Mouse (Mus musculus): ENCODE results near the gene Zfp335. TPM values are rescaled to one million over a fixed set of nuclear protein-coding genes. Genes with fewer than 3 reads are reported as not detected.

Gene Zfp335
- total RNA-seq (2021), result 10 to 100 TPM; 24.0 to 24.1 TPM
- long read RNA-seq, full-length matches to known transcripts, result 3 of 16 reads
- long read RNA-seq, partial matches to known transcripts, result 8 of 16 reads
- long read RNA-seq, other reads (novel, unspliced or antisense), result 5 of 16 reads

- DNase-seq (ENCODE audit: low spot score in 2 of 2), result peak; percentile 91 to 94
These were observed at the start of gene Zfp335 for GRCm38 (mm10) chr2:164911086-164912048. Gene Zfp335 (minus strand): TSS chr2:164911757.

GRCm38 (mm10) chr2:164960716-164961441, 49.3 kb upstream of the Zfp335 start, which contains the start of gene Slc12a5:
Gene Slc12a5 (plus strand): TSS chr2:164960802.
- peak; percentile 63 to 73 for DNase-seq (ENCODE audit: low spot score in 2 of 2)

- DNase-seq (ENCODE audit: low spot score in 2 of 2), result no peak
These were observed 46.2 kb upstream of the Zfp335 start for GRCm38 (mm10) chr2:164957548-164958315.

GRCm38 (mm10) chr2:164956195-164956594, 44.6 kb upstream of the Zfp335 start:
- no peak for DNase-seq (ENCODE audit: low spot score in 2 of 2)

DNA sequence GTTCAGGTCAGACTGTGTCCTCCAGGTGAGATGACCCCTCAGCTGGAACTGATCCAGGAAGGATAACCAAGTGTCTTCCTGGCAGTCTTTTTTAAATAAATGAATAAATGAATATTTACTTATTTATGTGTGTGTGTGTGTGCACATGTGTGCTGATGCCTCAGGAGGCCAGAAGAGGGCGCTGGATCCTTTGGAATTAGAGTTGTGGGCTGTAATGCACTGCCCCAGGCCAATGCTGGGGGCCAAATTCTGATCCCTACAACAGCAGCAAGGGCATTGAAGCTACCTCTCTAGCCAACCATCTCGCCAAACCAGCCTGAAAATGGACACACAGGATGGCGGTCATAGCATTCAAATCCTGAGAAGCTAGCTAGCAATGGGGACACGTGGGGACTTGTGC, 44.2 kb upstream of the Zfp335 start:
- DNase-seq (ENCODE audit: low spot score in 2 of 2), result no peak

DNA sequence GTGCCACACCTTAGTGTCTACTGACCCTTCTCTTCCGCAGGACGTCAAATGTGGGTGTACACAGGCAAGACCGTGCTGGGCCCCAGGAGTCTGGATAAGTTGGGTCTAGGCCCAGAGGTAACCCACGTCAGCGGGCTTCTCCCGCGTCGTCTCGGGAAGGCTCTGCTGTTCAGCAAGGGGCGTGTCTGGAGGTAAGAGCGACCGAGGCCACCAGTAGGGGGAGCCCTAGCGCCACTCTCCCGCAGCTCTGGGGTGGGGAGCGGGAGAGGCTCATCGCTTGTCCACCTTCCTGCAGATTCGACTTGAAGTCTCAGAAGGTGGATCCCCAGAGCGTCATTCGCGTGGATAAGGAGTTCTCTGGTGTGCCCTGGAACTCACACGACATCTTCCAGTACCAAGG, 41.7 kb upstream of the Zfp335 start:
- DNase-seq (ENCODE audit: low spot score in 2 of 2), result peak; percentile 84 to 89

DNA sequence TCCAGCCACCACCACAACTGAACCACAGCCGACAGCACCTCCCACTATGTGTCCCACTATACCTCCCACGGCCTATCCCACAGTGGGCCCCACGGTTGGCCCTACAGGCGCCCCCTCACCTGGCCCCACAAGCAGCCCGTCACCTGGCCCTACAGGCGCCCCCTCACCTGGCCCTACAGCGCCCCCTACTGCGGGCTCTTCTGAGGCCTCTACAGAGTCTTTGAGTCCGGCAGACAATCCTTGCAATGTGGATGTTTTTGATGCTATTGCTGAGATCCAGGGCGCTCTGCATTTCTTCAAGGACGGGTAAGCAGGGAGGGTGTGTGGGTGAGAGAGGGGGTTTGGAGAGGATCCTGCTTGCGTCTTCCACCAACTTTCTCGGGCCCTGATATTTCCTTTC, 40.9 kb upstream of the Zfp335 start:
- no peak for DNase-seq (ENCODE audit: low spot score in 2 of 2)

- DNase-seq (ENCODE audit: low spot score in 2 of 2), result no peak
These were observed 40.2 kb upstream of the Zfp335 start for GRCm38 (mm10) chr2:164951745-164952144.

- DNase-seq (ENCODE audit: low spot score in 2 of 2), result no peak
These were observed 38.9 kb upstream of the Zfp335 start for GRCm38 (mm10) chr2:164950501-164950900.

DNA sequence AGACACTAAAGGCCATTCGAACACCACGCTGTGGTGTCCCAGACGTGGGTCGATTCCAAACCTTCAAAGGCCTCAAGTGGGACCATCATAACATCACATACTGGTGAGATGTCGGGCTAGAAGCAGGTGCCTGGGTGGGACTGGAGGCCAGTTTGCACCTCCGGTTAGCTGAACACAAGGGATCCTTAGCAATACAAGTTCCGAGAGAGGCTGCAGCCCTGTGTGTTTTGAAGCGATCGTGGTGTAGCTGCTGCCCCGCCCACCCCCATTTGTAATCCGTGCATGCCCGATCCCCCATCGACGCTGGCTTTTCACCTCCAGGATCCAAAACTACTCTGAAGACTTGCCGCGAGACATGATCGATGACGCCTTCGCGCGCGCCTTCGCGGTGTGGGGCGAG, 37.4 kb upstream of the Zfp335 start:
- DNase-seq (ENCODE audit: low spot score in 2 of 2), result no peak

DNA sequence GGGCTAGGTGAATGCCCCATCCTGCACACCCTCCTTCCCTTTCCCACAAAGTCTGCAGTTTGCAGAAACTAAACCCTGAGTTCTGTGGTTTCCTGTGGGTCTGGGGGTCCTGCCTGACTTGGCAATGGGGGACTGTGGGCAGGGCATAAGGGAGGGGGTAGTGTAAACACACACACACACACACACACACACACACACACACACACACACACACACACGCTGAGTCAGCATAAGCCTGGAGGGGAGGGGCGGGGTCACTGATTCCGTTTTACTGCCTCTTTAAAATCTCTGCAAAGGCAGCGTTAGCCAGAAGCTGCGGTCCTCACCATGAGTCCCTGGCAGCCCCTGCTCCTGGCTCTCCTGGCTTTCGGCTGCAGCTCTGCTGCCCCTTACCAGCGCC, 36.4 kb upstream of the Zfp335 start:
- no peak for DNase-seq (ENCODE audit: low spot score in 2 of 2)

GRCm38 (mm10) chr2:164947506-164947905, 35.9 kb upstream of the Zfp335 start:
- DNase-seq (ENCODE audit: low spot score in 2 of 2), result no peak

GRCm38 (mm10) chr2:164942692-164943290, 31.2 kb upstream of the Zfp335 start:
- DNase-seq (ENCODE audit: low spot score in 2 of 2), result no peak

DNA sequence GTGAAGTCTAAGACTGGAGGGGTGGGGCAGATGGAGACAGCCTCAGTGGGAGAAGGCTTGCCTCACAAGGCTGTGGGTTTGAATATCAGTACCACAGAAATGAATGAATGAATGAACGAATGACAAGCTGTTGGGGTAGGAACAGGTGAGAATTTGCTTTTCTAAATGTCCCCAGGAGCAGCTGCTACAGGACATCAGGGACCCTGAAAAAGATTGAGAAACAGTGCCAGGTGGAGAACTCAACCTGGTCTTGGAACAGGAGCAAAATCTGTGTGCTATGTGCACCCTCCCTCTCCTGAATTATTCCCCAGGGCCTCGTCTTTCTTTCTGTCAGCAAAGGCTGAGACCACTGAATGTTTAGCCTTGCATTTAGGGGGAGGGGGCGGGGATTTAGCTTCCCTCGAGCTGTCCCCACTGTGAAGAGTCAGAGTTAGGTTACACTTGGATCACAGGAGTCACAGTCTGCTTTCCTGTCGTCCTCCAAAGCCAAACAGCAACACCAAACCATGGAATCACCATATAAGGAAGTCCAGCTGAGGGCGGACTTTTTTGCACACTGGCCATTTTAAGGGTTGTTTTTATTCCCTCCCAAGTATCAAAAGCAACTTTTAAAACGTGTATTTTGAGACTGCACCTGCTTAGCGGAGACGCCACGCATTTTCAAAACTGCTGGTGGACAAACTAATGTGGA, 28.7 kb upstream of the Zfp335 start, which contains the start of gene Mmp9:
Gene Mmp9, plus strand, starts transcription at position 641 of the 691 bp plus-strand sequence.
- no peak for DNase-seq (ENCODE audit: low spot score in 2 of 2)

DNA sequence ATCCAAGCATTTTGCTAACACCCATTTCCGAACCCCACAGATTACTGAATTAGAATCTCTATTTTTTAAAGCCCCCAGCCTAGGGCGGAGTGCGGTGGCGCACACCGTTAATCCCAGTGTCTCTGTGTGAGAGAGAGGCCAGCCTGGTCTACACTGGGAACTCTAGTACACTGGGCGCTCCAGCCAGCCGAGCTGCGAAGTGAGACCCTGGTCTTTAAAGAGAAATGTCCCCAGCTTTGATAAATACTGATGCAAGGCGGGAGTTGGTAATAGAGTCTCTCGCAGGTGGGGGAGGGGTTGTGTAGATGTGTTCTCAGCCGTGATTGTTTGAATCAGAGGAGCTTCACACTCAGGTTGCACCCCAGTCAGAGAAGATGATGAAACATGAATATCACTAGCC, 27.5 kb upstream of the Zfp335 start:
- DNase-seq (ENCODE audit: low spot score in 2 of 2), result peak in 1 of 2 experiments; percentile 42

GRCm38 (mm10) chr2:164938146-164939091, 26.9 kb upstream of the Zfp335 start:
- peak; percentile 38 to 49 for DNase-seq (ENCODE audit: low spot score in 2 of 2)

DNA sequence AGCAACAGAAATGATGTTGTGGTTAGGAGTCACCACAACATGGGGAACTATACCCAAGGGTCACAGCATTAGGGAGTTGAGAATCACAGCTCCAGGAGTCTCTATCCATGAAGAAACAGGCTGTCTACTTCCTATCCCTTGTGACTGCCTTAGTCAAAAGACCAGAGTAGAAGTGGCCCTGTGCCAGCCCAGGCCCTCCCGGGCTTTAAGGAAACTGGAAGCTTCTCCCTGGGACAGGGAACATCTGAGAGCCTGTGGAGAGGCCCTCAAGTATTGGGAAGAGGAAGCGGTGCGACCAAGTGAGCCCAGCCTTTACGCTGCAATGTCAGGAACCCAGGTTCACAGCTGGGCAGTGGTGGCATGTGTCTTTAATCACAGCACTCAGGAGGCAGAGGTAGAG, 24.4 kb upstream of the Zfp335 start:
- no peak for DNase-seq (ENCODE audit: low spot score in 2 of 2)

GRCm38 (mm10) chr2:164933534-164933933, 22.0 kb upstream of the Zfp335 start:
- DNase-seq (ENCODE audit: low spot score in 2 of 2), result no peak

Measured in layer of hippocampus, postnatal 10 days (tissue).